Mouse (Mus musculus) kidney, adult 2 months (tissue): Measurements from ENCODE around the gene Ldlrad1.

Experiments
- CTCF ChIP-seq: fragments of 200-500 bp; conservative IDR thresholded peaks from 2 replicates; pipeline ENCODE4 v1.5.1; 2011; ENCODE audit warnings: low read depth, mild to moderate bottlenecking, control low read depth, low read length, moderate library complexity, mixed read lengths; ENCODE audit not compliant: insufficient read depth, insufficient read length
- POLR2A ChIP-seq: fragments of 200-500 bp; IDR thresholded peaks from one replicate; pipeline ENCODE4 v1.6.1; 2011; ENCODE audit warnings: low read depth, low read length, control low read depth

GRCm38 (mm10) chr4:107179561-107179960 lies 29.4 kb upstream of the Ldlrad1 start:
- TF ChIP-seq CTCF (no peak), POLR2A (no peak)
